Mouse (Mus musculus) retina, embryonic 14.5 days (tissue): ENCODE measurements around the gene Abca13.

Experiments
- DNase-seq: peaks from one replicate; pipeline ENCODE4 v3.0.0-alpha.2; 2015; ENCODE audit warnings: low spot score

The Abca13 gene

DNA sequence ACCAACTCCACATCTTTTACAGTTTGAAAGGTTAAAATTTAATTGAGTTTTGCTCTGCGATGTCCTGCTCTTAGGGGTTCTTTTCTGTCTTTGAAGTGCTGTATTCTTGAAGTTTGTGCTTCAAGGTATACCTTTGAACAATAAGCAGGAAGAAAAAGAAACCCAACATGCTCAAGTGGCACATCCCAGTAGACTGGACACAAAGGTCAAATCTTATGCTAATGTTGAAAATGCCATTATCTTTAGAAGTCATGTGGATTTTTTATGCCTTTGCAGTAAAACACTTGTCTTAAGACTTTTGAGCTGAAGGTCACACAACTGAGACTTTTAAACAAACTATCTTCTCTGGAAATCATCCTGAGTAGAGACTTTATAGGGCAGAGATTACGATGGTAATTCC, 493.2 kb downstream of the Abca13 start:
- DNase-seq = no peak

DNA sequence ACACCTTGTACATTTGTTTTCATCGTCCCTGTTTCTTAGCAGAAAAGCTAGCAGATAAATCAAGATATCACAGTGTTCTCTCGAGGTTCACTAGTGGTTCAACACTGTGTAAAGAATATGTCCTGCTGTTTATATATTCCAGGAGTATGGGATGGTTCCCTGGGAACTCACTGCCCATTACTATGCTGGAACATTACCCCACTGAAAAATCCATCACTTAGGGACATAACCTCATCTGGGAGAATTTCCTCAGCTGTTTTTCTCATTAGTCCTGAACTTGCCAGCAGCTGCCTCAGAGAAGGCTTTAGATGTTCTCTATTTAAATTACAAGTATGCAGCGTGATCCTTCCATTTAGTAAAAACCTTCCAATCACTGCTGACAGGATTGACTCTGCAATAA, 513.4 kb downstream of the Abca13 start:
- DNase-seq = no peak

DNA sequence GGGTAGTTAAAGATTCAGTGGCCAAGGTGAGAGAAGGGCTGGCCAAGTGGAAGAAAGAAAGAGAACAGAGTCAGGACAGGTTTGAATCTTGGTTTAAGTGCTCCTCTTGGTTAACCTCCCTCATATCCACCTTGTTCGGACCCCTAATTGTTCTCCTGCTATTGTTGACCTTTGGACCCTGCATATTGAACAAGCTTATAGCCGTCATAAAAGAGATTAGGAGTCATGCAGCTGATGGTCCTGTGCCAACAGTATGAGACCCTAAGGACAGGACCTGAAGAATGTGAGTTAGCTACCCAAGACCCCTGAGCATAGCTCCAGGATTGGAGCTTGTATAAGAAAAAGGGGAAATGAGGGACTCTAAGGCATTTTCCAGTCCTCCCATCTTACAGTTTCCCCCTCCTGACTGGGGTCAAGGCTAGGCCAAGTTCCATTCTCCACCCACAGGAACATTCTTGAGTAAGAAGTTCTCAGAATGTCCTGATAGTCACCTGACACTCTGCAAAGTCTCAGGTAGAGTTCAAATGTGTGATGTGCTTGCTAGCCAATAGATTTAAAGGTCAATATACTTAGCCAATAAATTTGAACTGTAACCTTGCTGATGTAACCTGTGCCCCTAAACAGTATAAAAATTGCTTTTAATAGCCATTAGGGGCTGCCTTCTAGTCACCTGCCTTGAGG, 536.2 kb downstream of the Abca13 start:
- no peak for DNase-seq

DNA sequence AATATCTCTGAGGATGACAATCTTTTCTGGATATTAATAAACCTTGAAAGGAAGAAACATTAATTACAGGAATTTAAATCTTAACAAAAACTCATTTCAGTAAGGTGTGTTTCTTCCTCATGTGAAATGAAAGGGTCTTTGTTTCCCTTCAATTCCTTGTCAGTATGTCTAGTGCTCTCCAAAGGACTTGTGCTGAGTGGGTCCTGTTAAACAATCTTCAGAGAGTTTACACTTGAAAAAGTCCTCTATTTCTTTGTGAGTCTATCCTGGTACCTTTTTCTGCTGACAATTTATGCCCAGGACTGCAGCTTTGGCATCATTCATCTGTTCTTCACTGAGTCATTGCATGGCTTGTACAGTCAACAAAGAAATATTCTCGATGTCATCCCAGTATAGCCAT, 539.6 kb downstream of the Abca13 start:
- DNase-seq = no peak
